Mouse (Mus musculus) kidney, adult 2 months (tissue): ENCODE data around the gene Cacna1a.
"Not testable (repeated sequence)": the region's sequence is repeated elsewhere in the genome, so short reads cannot be mapped to it uniquely, and the experiment has no call there.

Experiments used
- CTCF ChIP-seq: fragments of 200-500 bp; conservative IDR thresholded peaks from 2 replicates; pipeline ENCODE4 v1.5.1; 2011; ENCODE audit warnings: low read depth, mild to moderate bottlenecking, control low read depth, low read length, moderate library complexity, mixed read lengths; ENCODE audit not compliant: insufficient read depth, insufficient read length
- POLR2A ChIP-seq: fragments of 200-500 bp; IDR thresholded peaks from one replicate; pipeline ENCODE4 v1.6.1; 2011; ENCODE audit warnings: low read depth, low read length, control low read depth

GRCm38 (mm10) chr8:84670295-84671006, 282.2 kb downstream of the Cacna1a start:
- TF ChIP-seq CTCF, POLR2A: not testable (repeated sequence)
